Comparison of ENCODE assay signal across 9 mouse cellular contexts in genomic region chr6:28572991-28573759, GRCm38 (mm10).
DNase-seq lines count a peak whose midpoint lies in the region; ATAC-seq and TF ChIP-seq lines count a peak whose summit lies in the region.
"Had no signal": no experiment of that assay in that cellular context is flagged by ENCODE, and none has a peak within 500 bp of the region (broad histone marks: within the 10 kb centered on the region; RNA-seq: fewer than 3 reads in every experiment).

No protein-coding gene starts in this region.

- WGBS in lung, embryonic 14.5 days, result 43% methylated on average over 11 of the region's 11 CpGs
- WGBS in heart, embryonic 10.5 days, result 79% methylated on average over 11 of the region's 11 CpGs

- no peaks in the 10 kb centered on the region for H3K36me3 ChIP-seq in lung, embryonic 14.5 days (ENCODE audit: insufficient read depth)
- no peaks in the 10 kb centered on the region for H3K36me3 ChIP-seq in heart, embryonic 10.5 days

- ATAC-seq in lung, embryonic 14.5 days (ENCODE audit: insufficient read depth), result peak; percentile 77

- no peak for TF ChIP-seq CTCF in lung, embryonic 14.5 days (IDR thresholded peaks at IDR 0.05; ENCODE audit: low read depth)

- H3K27ac ChIP-seq in lung, embryonic 14.5 days (ENCODE audit: low read depth), result no peak overlapping the region
- H3K27ac ChIP-seq in heart, embryonic 10.5 days, result no peak overlapping the region
- H3K27ac ChIP-seq: stomach, embryonic 15.5 days had no signal

- H3K9ac ChIP-seq in lung, embryonic 14.5 days, result no peak overlapping the region
- H3K9ac ChIP-seq: stomach, embryonic 15.5 days had no signal

- no peak overlapping the region for H3K4me3 ChIP-seq in lung, embryonic 14.5 days (ENCODE audit: low read depth, low read length)
- no peak overlapping the region for H3K4me3 ChIP-seq in heart, embryonic 10.5 days
- H3K4me3 ChIP-seq: stomach, embryonic 15.5 days had no signal

- intact Hi-C loops in gastrocnemius, postnatal 14 days (cut with DNase I; ENCODE audit: low total_unique reads), result no loop called here

- H3K4me1 ChIP-seq in lung, embryonic 14.5 days (ENCODE audit: insufficient read depth), result no peaks in the 10 kb centered on the region
- peaks cover 17% of the 10 kb centered on the region; the same call in 1 of the 2 replicates for H3K4me1 ChIP-seq in heart, embryonic 10.5 days

- no peaks in the 10 kb centered on the region for H3K27me3 ChIP-seq in lung, embryonic 14.5 days (ENCODE audit: insufficient read depth, low read length)
- no peaks in the 10 kb centered on the region for H3K27me3 ChIP-seq in heart, embryonic 10.5 days (ENCODE audit: insufficient read depth, poor library complexity, severe bottlenecking)
- H3K27me3 ChIP-seq: stomach, embryonic 15.5 days had no signal

- H3K4me2 ChIP-seq in lung, embryonic 14.5 days, result no peak overlapping the region
- H3K4me2 ChIP-seq: stomach, embryonic 15.5 days had no signal

- DNase-seq in lung, embryonic 14.5 days, result peak; percentile 83
- DNase-seq in lung, postnatal 14 days, result no peak
- DNase-seq in embryo, embryonic 10.5 days (ENCODE audit: low spot score), result peak; percentile 42
- DNase-seq in gastrocnemius, postnatal 14 days, result peak; percentile 31
- peak; percentile 38 to 42 for DNase-seq in layer of hippocampus, postnatal 10 days (ENCODE audit: low spot score in 2 of 2)
- peak; percentile 58 for DNase-seq in retina, embryonic 14.5 days (ENCODE audit: low spot score)
- DNase-seq in thymus, postnatal 14 days, result no peak
- no peak for DNase-seq in heart, embryonic 10.5 days (ENCODE audit: low spot score)

- no peaks in the 10 kb centered on the region for H3K9me3 ChIP-seq in lung, embryonic 14.5 days (ENCODE audit: low read depth, low read length)
- no peaks in the 10 kb centered on the region for H3K9me3 ChIP-seq in heart, embryonic 10.5 days
- H3K9me3 ChIP-seq: stomach, embryonic 15.5 days had no signal

Comparison
In these comparisons a context has a peak if more than half of its experiments do, and no peak if none do; other contexts are left out.
1. DNase-seq: peak in lung, embryonic 14.5 days (single experiment), embryo, embryonic 10.5 days (single experiment), gastrocnemius, postnatal 14 days (single experiment), layer of hippocampus, postnatal 10 days (2 of 2) and retina, embryonic 14.5 days (single experiment); none in lung, postnatal 14 days (single experiment), thymus, postnatal 14 days (single experiment) and heart, embryonic 10.5 days (single experiment).